Mouse (Mus musculus): Measurements from ENCODE around the gene Slc25a30. TPM values are rescaled to one million over a fixed set of nuclear protein-coding genes. Genes with fewer than 3 reads are reported as not detected.

Slc25a30 gene
- polyA plus RNA-seq (2017; shearing (Covaris generic)): 11.7 TPM

DNA sequence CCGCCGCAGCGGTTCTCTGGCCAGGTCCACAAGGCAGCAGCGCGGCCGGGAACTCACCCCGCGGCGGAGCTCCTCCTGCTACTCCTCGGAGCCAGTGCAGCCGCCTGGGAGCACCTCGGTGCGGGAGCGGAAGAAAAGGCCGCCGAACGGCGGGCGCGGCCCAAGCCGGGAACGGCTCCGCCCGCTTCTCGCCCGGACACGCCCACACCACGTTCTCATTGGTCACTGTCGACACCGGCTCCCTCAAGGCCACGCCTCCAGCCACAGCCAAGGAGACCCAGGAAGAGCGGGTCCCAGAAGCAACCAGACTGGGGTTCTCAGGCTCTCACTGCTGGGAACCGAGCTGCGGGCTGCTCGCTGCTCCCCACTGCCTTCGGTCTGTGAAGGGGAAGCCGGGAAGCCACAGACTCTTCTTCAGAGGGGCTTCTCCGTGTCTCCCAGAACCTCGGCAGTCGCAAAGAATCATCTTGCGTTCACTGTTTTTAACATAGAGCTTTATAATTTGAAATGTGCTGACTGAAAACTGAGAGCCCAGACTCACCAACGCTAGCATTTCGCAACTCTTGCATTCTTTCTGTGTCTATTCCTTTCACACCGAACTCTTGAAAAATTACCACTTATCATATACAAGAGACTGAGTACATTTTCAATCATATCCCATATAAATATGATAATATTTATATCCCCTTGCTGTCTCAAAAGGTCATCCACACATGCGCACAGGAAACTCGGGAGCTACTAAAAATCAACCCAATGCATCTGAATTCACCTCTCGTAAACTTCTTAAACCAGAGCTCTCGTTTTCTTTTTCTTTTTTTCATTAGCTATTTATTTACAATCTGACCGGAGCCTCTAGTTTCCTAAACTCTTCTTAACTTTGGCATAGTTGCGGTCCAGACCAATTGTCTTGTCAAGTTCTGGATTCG is at the start of gene Slc25a30:
Gene Slc25a30 (minus strand): TSS at position 170 of the 926 bp plus-strand sequence.

DNA sequence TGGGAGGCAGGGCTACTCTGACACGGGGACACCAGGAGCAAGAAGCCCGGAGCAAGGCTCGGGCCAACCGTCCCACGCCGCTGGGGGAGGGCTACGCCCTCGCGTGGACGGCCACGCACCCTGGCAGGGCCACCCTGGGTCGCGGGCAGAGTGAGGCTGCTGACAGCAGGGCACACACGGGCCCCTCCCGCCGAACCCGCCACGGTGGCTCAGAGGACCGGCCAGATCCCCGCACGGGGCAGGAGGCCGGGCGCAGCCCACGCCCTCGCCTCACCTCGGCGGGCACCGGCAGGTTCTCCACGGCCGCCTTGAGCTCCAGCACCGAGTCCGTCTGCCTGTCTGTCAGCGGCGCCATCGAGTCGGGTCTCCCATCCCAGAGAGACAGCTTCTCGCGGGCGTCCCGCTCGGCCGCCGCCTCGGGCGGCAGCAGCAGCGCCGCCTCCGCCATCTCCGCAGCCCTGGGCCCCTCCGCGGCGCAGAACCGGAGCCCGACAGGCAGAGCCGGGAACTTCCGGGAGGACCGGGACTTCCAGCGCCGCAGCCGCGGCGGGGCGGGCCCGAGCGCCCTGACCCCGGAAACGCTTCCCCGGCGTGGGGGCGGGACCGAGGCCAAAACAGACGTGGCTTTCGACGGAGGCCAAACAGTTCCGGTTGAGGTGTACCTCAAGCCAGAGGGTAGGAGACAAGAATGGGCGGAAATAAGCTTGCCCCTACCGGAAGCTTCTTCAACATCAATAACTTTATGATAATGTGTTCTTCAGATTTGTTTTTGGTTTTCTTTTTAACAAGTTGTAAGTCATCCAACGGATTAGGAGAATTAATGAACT is 32.6 kb downstream of the Slc25a30 start, which contains the start of gene Cog3:
Gene Cog3 (minus strand): TSS at position 527 of the 827 bp plus-strand sequence.

Other genes with a start within 250 kb of the Slc25a30 start
- gene Spert, start 193.9 kb downstream of the Slc25a30 start, polyA plus RNA-seq (2017; shearing (Covaris generic)): not detected
- not detected for gene Erich6b, start 144.8 kb downstream of the Slc25a30 start, polyA plus RNA-seq (2017; shearing (Covaris generic))
- gene Cog3, start 32.5 kb downstream of the Slc25a30 start, polyA plus RNA-seq (2017; shearing (Covaris generic)): 36.1 TPM
- gene Tpt1, start 58.1 kb upstream of the Slc25a30 start, polyA plus RNA-seq (2017; shearing (Covaris generic)): 1,385 TPM
- 0.50 TPM for gene Kctd4, start 168.0 kb upstream of the Slc25a30 start, polyA plus RNA-seq (2017; shearing (Covaris generic))
- 40.9 TPM for gene Gtf2f2, start 223.8 kb upstream of the Slc25a30 start, polyA plus RNA-seq (2017; shearing (Covaris generic))